Mouse (Mus musculus) kidney, embryonic 15.5 days (tissue): ENCODE data around the gene Ube2h. TPM values are rescaled to one million over a fixed set of nuclear protein-coding genes. Genes with fewer than 3 reads are reported as not detected.

ENCODE experiments used
- ATAC-seq: fragments of 200-750 bp; cut with Nextera tagmentation; replicated peaks from 2 replicates; pipeline ENCODE4 v1.8.0; 2017; ENCODE audit warnings: moderate TSS enrichment; ENCODE audit not compliant: low FRiP score
- H3K27ac ChIP-seq: fragments of 300-500 bp; sonication (generic); 2 replicates; pipeline ENCODE4 v1.5.1; 2015; ENCODE audit warnings: mild to moderate bottlenecking, inconsistent platforms
- H3K27me3 ChIP-seq: fragments of 300-500 bp; sonication (generic); 2 replicates; pipeline ENCODE4 v1.6.1; 2015; ENCODE audit warnings: inconsistent platforms
- H3K36me3 ChIP-seq: fragments of 300-500 bp; sonication (generic); 2 replicates; pipeline ENCODE4 v1.6.1; 2015; ENCODE audit warnings: inconsistent platforms
- H3K4me1 ChIP-seq: fragments of 300-500 bp; sonication (generic); 2 replicates; pipeline ENCODE4 v1.6.1; 2015; ENCODE audit warnings: inconsistent platforms
- H3K4me2 ChIP-seq: fragments of 300-500 bp; sonication (generic); 2 replicates; pipeline ENCODE4 v1.6.1; 2015; ENCODE audit warnings: moderate library complexity, mild to moderate bottlenecking, inconsistent platforms
- H3K4me3 ChIP-seq: fragments of 300-500 bp; sonication (generic); replicated peaks from 2 replicates; pipeline ENCODE4 v1.5.1; 2015; ENCODE audit warnings: mild to moderate bottlenecking, inconsistent platforms
- H3K9ac ChIP-seq: fragments of 300-500 bp; sonication (generic); 2 replicates; pipeline ENCODE4 v1.6.1; 2015; ENCODE audit warnings: mild to moderate bottlenecking, inconsistent platforms
- H3K9me3 ChIP-seq: fragments of 300-500 bp; sonication (generic); replicated peaks from 2 replicates; pipeline ENCODE4 v1.6.1; 2016; ENCODE audit warnings: inconsistent platforms
- WGBS: fragments of 180-500 bp; shearing (Covaris S2); methylation state at CpG from one replicate; pipeline ENCODE4 v1.1.7; 2015; ENCODE audit warnings: mixed read lengths; 5-methylcytosine and 5-hydroxymethylcytosine counted together
- polyA plus RNA-seq: library from polyadenylated mRNA; unstranded; fragments of >200 nt; fragmentation: Nextera tagmentation; extraction: Ambion mirVana; gene quantifications from 2 replicates; pipeline ENCODE4 v1.2.1, GENCODE M21; 2015

Ube2h gene
- 50.6 and 50.9 TPM in 2 replicates for polyA plus RNA-seq

GRCm38 (mm10) chr6:30304399-30304917 is at the start of gene Ube2h:
Gene Ube2h, minus strand, starts transcription at chr6:30304539.
- peak within 1 kb of the TSS; percentile 79 for H3K4me3 ChIP-seq
- H3K9ac ChIP-seq, result peak within 1 kb of the TSS; percentile 85
- peaks cover 57% of the 10 kb centered on the region for H3K4me1 ChIP-seq
- ATAC-seq, result peak; percentile 89
- H3K27me3 ChIP-seq, result no peaks in the 10 kb centered on the region
- no peaks in the 10 kb centered on the region for H3K36me3 ChIP-seq
- H3K9me3 ChIP-seq, result no peaks in the 10 kb centered on the region
- under 1% methylated on average over 25 of the region's 33 CpGs for WGBS
- peak within 1 kb of the TSS; percentile 68 for H3K4me2 ChIP-seq
- peak within 1 kb of the TSS; percentile 95 for H3K27ac ChIP-seq

GRCm38 (mm10) chr6:30353661-30354060 is 49.3 kb upstream of the Ube2h start:
- Histone ChIP-seq H3K27me3 (no peaks in the 10 kb centered on the region), H3K4me3 (no peak overlapping the region), H3K27ac (no peak overlapping the region), H3K36me3 (no peaks in the 10 kb centered on the region), H3K9me3 (no peaks in the 10 kb centered on the region), H3K4me2 (no peak overlapping the region), H3K9ac (no peak overlapping the region), H3K4me1 (peaks cover 38% of the 10 kb centered on the region)
- ATAC-seq, result no peak
- WGBS, result 63% methylated on average over 8 of the region's 8 CpGs

GRCm38 (mm10) chr6:30352762-30353161 is 48.4 kb upstream of the Ube2h start:
- H3K4me3 ChIP-seq, result no peak overlapping the region
- H3K27me3 ChIP-seq, result no peaks in the 10 kb centered on the region
- H3K9me3 ChIP-seq, result no peaks in the 10 kb centered on the region
- H3K36me3 ChIP-seq, result no peaks in the 10 kb centered on the region
- H3K9ac ChIP-seq, result no peak overlapping the region
- WGBS, result 18% methylated on average over 8 of the region's 8 CpGs
- H3K27ac ChIP-seq, result no peak overlapping the region
- ATAC-seq, result no peak
- H3K4me1 ChIP-seq, result peaks cover 38% of the 10 kb centered on the region
- H3K4me2 ChIP-seq, result no peak overlapping the region

- no peak overlapping the region for H3K9ac ChIP-seq
Measured at GRCm38 (mm10) chr6:30351290-30351689, 47.0 kb upstream of the Ube2h start.

GRCm38 (mm10) chr6:30347288-30347801 is 43.0 kb upstream of the Ube2h start:
- no peak overlapping the region for H3K4me3 ChIP-seq
- H3K9ac ChIP-seq, result no peak overlapping the region
- 74% methylated on average over 4 of the region's 4 CpGs for WGBS
- H3K4me2 ChIP-seq, result no peak overlapping the region
- no peak overlapping the region for H3K27ac ChIP-seq
- no peaks in the 10 kb centered on the region for H3K9me3 ChIP-seq
- H3K27me3 ChIP-seq, result no peaks in the 10 kb centered on the region
- ATAC-seq, result no peak
- H3K4me1 ChIP-seq, result peaks cover 11% of the 10 kb centered on the region
- H3K36me3 ChIP-seq, result no peaks in the 10 kb centered on the region

More at GRCm38 (mm10) chr6:30351290-30351689, 47.0 kb upstream of the Ube2h start:
- no peak for ATAC-seq
- Histone ChIP-seq H3K4me3 (no peak overlapping the region), H3K36me3 (no peaks in the 10 kb centered on the region), H3K9me3 (no peaks in the 10 kb centered on the region), H3K4me1 (peaks cover 36% of the 10 kb centered on the region), H3K27me3 (no peaks in the 10 kb centered on the region), H3K4me2 (no peak overlapping the region), H3K27ac (no peak overlapping the region)
- whole genome bisulfite sequencing, result 74% methylated on average over 9 of the region's 9 CpGs

GRCm38 (mm10) chr6:30346737-30347136 is 42.4 kb upstream of the Ube2h start:
- no peak overlapping the region for H3K4me3 ChIP-seq
- no peaks in the 10 kb centered on the region for H3K27me3 ChIP-seq
- H3K4me2 ChIP-seq, result no peak overlapping the region
- 73% methylated on average over 6 of the region's 6 CpGs for WGBS
- H3K4me1 ChIP-seq, result peaks cover 6% of the 10 kb centered on the region; the same call in 1 of the 2 replicates
- ATAC-seq, result no peak
- no peaks in the 10 kb centered on the region for H3K36me3 ChIP-seq
- H3K27ac ChIP-seq, result no peak overlapping the region
- no peaks in the 10 kb centered on the region for H3K9me3 ChIP-seq
- no peak overlapping the region for H3K9ac ChIP-seq

GRCm38 (mm10) chr6:30344032-30344431 is 39.7 kb upstream of the Ube2h start:
- Histone ChIP-seq H3K9ac (no peak overlapping the region), H3K27ac (peak overlapping the region; percentile 10; the same call in 1 of the 2 replicates), H3K4me2 (no peak overlapping the region), H3K4me1 (peaks cover 6% of the 10 kb centered on the region; the same call in 1 of the 2 replicates), H3K9me3 (no peaks in the 10 kb centered on the region), H3K36me3 (no peaks in the 10 kb centered on the region), H3K4me3 (no peak overlapping the region), H3K27me3 (no peaks in the 10 kb centered on the region)
- 45% methylated on average over 6 of the region's 6 CpGs for WGBS
- ATAC-seq, result no peak

- Histone ChIP-seq H3K36me3 (no peaks in the 10 kb centered on the region), H3K27me3 (no peaks in the 10 kb centered on the region), H3K4me2 (no peak overlapping the region), H3K4me1 (peaks cover 6% of the 10 kb centered on the region; the same call in 1 of the 2 replicates), H3K27ac (no peak overlapping the region), H3K9ac (no peak overlapping the region), H3K9me3 (no peaks in the 10 kb centered on the region), H3K4me3 (no peak overlapping the region)
- ATAC-seq, result no peak
- 85% methylated on average over 4 of the region's 4 CpGs for WGBS
Measured at GRCm38 (mm10) chr6:30340231-30340873, 36.0 kb upstream of the Ube2h start.

GRCm38 (mm10) chr6:30336912-30337311 is 32.6 kb upstream of the Ube2h start:
- Histone ChIP-seq H3K36me3 (no peaks in the 10 kb centered on the region), H3K4me2 (0 out of 2 replicates have a peak overlapping the region, but pooled peaks have one; percentile 19), H3K4me1 (peaks cover 10% of the 10 kb centered on the region), H3K9ac (no peak overlapping the region), H3K27me3 (no peaks in the 10 kb centered on the region), H3K9me3 (no peaks in the 10 kb centered on the region), H3K4me3 (no peak overlapping the region), H3K27ac (peak overlapping the region; percentile 69)
- peak; percentile 80 for ATAC-seq
- 30% methylated on average over 5 of the region's 5 CpGs for WGBS

- Histone ChIP-seq H3K9me3 (no peaks in the 10 kb centered on the region), H3K4me1 (peaks cover 11% of the 10 kb centered on the region), H3K36me3 (no peaks in the 10 kb centered on the region), H3K4me2 (no peak overlapping the region), H3K27ac (peak overlapping the region; percentile 58; the same call in 1 of the 2 replicates), H3K27me3 (no peaks in the 10 kb centered on the region), H3K9ac (no peak overlapping the region), H3K4me3 (no peak overlapping the region)
- no peak for ATAC-seq
- WGBS, result 56% methylated on average over 4 of the region's 4 CpGs
Measured at GRCm38 (mm10) chr6:30332262-30332661, 27.9 kb upstream of the Ube2h start.

GRCm38 (mm10) chr6:30330706-30331105 is 26.4 kb upstream of the Ube2h start:
- Histone ChIP-seq H3K9me3 (no peaks in the 10 kb centered on the region), H3K36me3 (no peaks in the 10 kb centered on the region), H3K27me3 (no peaks in the 10 kb centered on the region), H3K9ac (no peak overlapping the region), H3K4me1 (peaks cover 18% of the 10 kb centered on the region), H3K4me2 (no peak overlapping the region), H3K4me3 (no peak overlapping the region), H3K27ac (no peak overlapping the region)
- no peak for ATAC-seq
- WGBS, result 47% methylated on average over 5 of the region's 5 CpGs

GRCm38 (mm10) chr6:30325932-30326501 is 21.7 kb upstream of the Ube2h start:
- Histone ChIP-seq H3K4me3 (no peak overlapping the region), H3K36me3 (no peaks in the 10 kb centered on the region), H3K4me2 (no peak overlapping the region), H3K27me3 (no peaks in the 10 kb centered on the region), H3K4me1 (peaks cover 10% of the 10 kb centered on the region), H3K9ac (no peak overlapping the region), H3K27ac (peak overlapping the region; percentile 74), H3K9me3 (no peaks in the 10 kb centered on the region)
- ATAC-seq, result no peak
- WGBS, result 59% methylated on average over 4 of the region's 4 CpGs
